Mouse (Mus musculus) cerebellum, postnatal 36 days (tissue): ENCODE measurements at regions not wholly inside any gene's neighbourhood (a gene's known extent, or its start where the extent isn't known, plus 50 kb on each side); places are given as distances from the start of the nearest gene placed in this dataset.
A peak's percentile ranks its signal among the peaks of the same experiment; 100 is the strongest.

Experiments used
- DNase-seq, 2 experiments: peaks; one replicate each; pipeline ENCODE4 v3.0.0; 2021 to 2022; ENCODE audit warnings: mixed read lengths in 2 of 2

- no peak for DNase-seq
Measured at GRCm38 (mm10) chr15:61582335-61582734, 659.5 kb upstream of the A1bg start.

GRCm38 (mm10) chr15:61563347-61563746, 640.5 kb upstream of the A1bg start:
- no peak for DNase-seq

GRCm38 (mm10) chr15:61562252-61562651, 639.4 kb upstream of the A1bg start:
- DNase-seq, result no peak

GRCm38 (mm10) chr15:61553908-61554307, 631.1 kb upstream of the A1bg start:
- no peak for DNase-seq

- DNase-seq, result no peak
Measured at GRCm38 (mm10) chr15:61553081-61553680, 630.4 kb upstream of the A1bg start.

GRCm38 (mm10) chr15:61551206-61551605, 628.4 kb upstream of the A1bg start:
- DNase-seq, result no peak

GRCm38 (mm10) chr15:61548400-61548799, 625.6 kb upstream of the A1bg start:
- no peak for DNase-seq

- DNase-seq, result no peak
Measured at GRCm38 (mm10) chr15:61546608-61547007, 623.8 kb upstream of the A1bg start.

GRCm38 (mm10) chr15:61544074-61544473, 621.3 kb upstream of the A1bg start:
- no peak for DNase-seq

- no peak for DNase-seq
Measured at GRCm38 (mm10) chr15:61541643-61542042, 618.8 kb upstream of the A1bg start.

- no peak for DNase-seq
Measured at GRCm38 (mm10) chr15:61540753-61541421, 618.1 kb upstream of the A1bg start.

GRCm38 (mm10) chr15:61538930-61539329, 616.1 kb upstream of the A1bg start:
- no peak for DNase-seq

GRCm38 (mm10) chr15:61538169-61538755, 615.5 kb upstream of the A1bg start:
- no peak for DNase-seq

- DNase-seq, result no peak
Measured at GRCm38 (mm10) chr15:61536332-61536716, 613.5 kb upstream of the A1bg start.

- no peak for DNase-seq
Measured at GRCm38 (mm10) chr15:61535644-61536331, 613.0 kb upstream of the A1bg start.

GRCm38 (mm10) chr15:61535180-61535579, 612.4 kb upstream of the A1bg start:
- DNase-seq, result no peak

- no peak for DNase-seq
Measured at GRCm38 (mm10) chr15:61532808-61533207, 610.0 kb upstream of the A1bg start.

GRCm38 (mm10) chr15:61532040-61532439, 609.2 kb upstream of the A1bg start:
- no peak for DNase-seq

- DNase-seq, result peak; percentile 1 to 2
Measured at GRCm38 (mm10) chr15:61523036-61523435, 600.2 kb upstream of the A1bg start.

GRCm38 (mm10) chr15:61517265-61517664, 594.5 kb upstream of the A1bg start:
- no peak for DNase-seq

- no peak for DNase-seq
Measured at GRCm38 (mm10) chr15:61514324-61514723, 591.5 kb upstream of the A1bg start.

GRCm38 (mm10) chr15:61508806-61509205, 586.0 kb upstream of the A1bg start:
- no peak for DNase-seq

GRCm38 (mm10) chr15:61506361-61506897, 583.6 kb upstream of the A1bg start:
- DNase-seq, result no peak
